Mouse (Mus musculus): ENCODE measurements around the gene Lrrc23. TPM values are rescaled to one million over a fixed set of nuclear protein-coding genes. Genes with fewer than 3 reads are reported as not detected.

Lrrc23 gene
- not detected in 2 replicates for total RNA-seq (2023)

GRCm38 (mm10) chr6:124779222-124779983, at the start of gene Lrrc23:
Gene Lrrc23 (minus strand): TSS chr6:124779727.

GRCm38 (mm10) chr6:124813933-124814332, 34.4 kb upstream of the Lrrc23 start, which contains the start of gene Tpi1:
Gene Tpi1 (minus strand): TSS chr6:124814296.

GRCm38 (mm10) chr6:124808358-124809012, 29.0 kb upstream of the Lrrc23 start, which contains the start of gene Spsb2:
Gene Spsb2 (plus strand): TSS chr6:124808661.

GRCm38 (mm10) chr6:124769101-124769765, 10.3 kb downstream of the Lrrc23 start, which contains the start of gene Eno2:
Gene Eno2 (minus strand): TSS chr6:124769673.

GRCm38 (mm10) chr6:124755831-124756595, 23.5 kb downstream of the Lrrc23 start, which contains the start of the genes Gm45234 and Atn1:
Gene Gm45234 (minus strand): TSS chr6:124756021.
Gene Atn1 (minus strand): TSS chr6:124756524.

GRCm38 (mm10) chr6:124740888-124741761, 38.4 kb downstream of the Lrrc23 start, which contains the start of gene Grcc10:
Gene Grcc10 (minus strand): TSS chr6:124741374.

GRCm38 (mm10) chr6:124738511-124739023, 41.0 kb downstream of the Lrrc23 start, which contains the start of gene Ptpn6:
Gene Ptpn6 (minus strand): TSS chr6:124738714.

Other genes with a start within 250 kb of the Lrrc23 start
- 0.66 TPM in 1 of 2 replicates, not detected in the other for gene C1s1, start 237.4 kb downstream of the Lrrc23 start, total RNA-seq (2023)
- gene C1rb, start 209.4 kb downstream of the Lrrc23 start, total RNA-seq (2023), result 0.43 and 0.76 TPM in 2 replicates
- gene C1s2, start 143.6 kb downstream of the Lrrc23 start, total RNA-seq (2023), result not detected in 2 replicates
- gene Lpcat3, start 116.7 kb downstream of the Lrrc23 start, total RNA-seq (2023), result 31.7 and 47.1 TPM in 2 replicates
- 40.5 and 44.4 TPM in 2 replicates for gene Emg1, start 67.5 kb downstream of the Lrrc23 start, total RNA-seq (2023)
- gene Phb2, start 67.4 kb downstream of the Lrrc23 start, total RNA-seq (2023), result 91.6 and 94.2 TPM in 2 replicates
- gene Ptpn6, start 41.0 kb downstream of the Lrrc23 start, total RNA-seq (2023), result 332 and 353 TPM in 2 replicates
- gene Grcc10, start 38.4 kb downstream of the Lrrc23 start, total RNA-seq (2023), result 89.2 and 97.3 TPM in 2 replicates
- not detected in 2 replicates for gene Gm45234, start 23.7 kb downstream of the Lrrc23 start, total RNA-seq (2023)
- 39.2 and 39.7 TPM in 2 replicates for gene Atn1, start 23.2 kb downstream of the Lrrc23 start, total RNA-seq (2023)
- not detected in 2 replicates for gene Eno2, start 10.1 kb downstream of the Lrrc23 start, total RNA-seq (2023)
- 17.6 and 18.8 TPM in 2 replicates for gene Spsb2, start 28.9 kb upstream of the Lrrc23 start, total RNA-seq (2023)
- gene Tpi1, start 34.6 kb upstream of the Lrrc23 start, total RNA-seq (2023), result 109 and 115 TPM in 2 replicates
- gene Usp5, start 49.8 kb upstream of the Lrrc23 start, total RNA-seq (2023), result 41.6 and 56.4 TPM in 2 replicates
- gene Cdca3, start 49.8 kb upstream of the Lrrc23 start, total RNA-seq (2023), result 41.2 and 59.0 TPM in 2 replicates
- gene Gnb3, start 60.5 kb upstream of the Lrrc23 start, total RNA-seq (2023), result not detected in 2 replicates
- 0.36 and 0.76 TPM in 2 replicates for gene P3h3, start 78.0 kb upstream of the Lrrc23 start, total RNA-seq (2023)
- not detected in 2 replicates for gene Gpr162, start 84.3 kb upstream of the Lrrc23 start, total RNA-seq (2023)
- 0.88 TPM in 1 of 2 replicates, not detected in the other for gene Cd4, start 108.5 kb upstream of the Lrrc23 start, total RNA-seq (2023)
- gene Lag3, start 132.0 kb upstream of the Lrrc23 start, total RNA-seq (2023), result 0.38 and 0.43 TPM in 2 replicates
- 108 and 127 TPM in 2 replicates for gene Ptms, start 140.4 kb upstream of the Lrrc23 start, total RNA-seq (2023)
- 82.7 and 86.2 TPM in 2 replicates for gene Mlf2, start 151.7 kb upstream of the Lrrc23 start, total RNA-seq (2023)
- gene Cops7a, start 185.8 kb upstream of the Lrrc23 start, total RNA-seq (2023), result 15.5 and 17.7 TPM in 2 replicates
- gene Pianp, start 217.0 kb upstream of the Lrrc23 start, total RNA-seq (2023), result not detected in 2 replicates
- 86.5 and 92.3 TPM in 2 replicates for gene Zfp384, start 229.4 kb upstream of the Lrrc23 start, total RNA-seq (2023)